Mouse (Mus musculus): ENCODE data around the gene Ube2cbp. TPM values are rescaled to one million over a fixed set of nuclear protein-coding genes. Genes with fewer than 3 reads are reported as not detected.

The Ube2cbp gene
- total RNA-seq, 2 experiments from 2014 or later: 2.9 to 4.1 TPM

DNA sequence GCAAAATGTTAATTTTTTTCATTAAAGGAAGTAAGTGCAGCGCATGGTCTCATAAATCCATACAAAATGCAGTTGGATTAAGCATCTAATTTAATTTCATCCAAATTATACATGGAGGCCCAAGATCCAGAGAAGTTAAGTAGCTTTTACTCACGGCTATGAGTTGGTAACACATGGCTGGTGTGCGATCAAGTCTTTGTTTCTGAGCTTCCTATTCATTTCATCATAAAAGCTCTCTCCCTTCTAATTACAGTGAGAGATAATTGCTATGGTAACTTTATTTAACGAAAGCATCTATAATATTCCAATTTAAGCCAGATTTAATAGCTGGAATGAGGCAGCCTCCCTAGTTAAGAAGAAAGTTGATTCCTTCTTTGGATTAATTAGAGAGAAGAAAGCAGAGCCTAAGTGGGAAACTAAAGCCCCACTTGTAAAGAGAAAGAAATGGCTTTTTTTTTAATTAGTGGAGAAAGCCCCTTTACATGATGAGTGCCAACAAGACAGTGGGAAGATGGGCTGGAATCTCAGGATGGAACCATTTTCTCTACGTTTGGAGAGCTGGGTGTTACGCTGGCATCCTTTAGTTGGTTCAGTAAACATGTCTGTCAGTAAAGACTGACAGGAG lies 145.1 kb downstream of the Ube2cbp start:
- no peak for DNase-seq

DNA sequence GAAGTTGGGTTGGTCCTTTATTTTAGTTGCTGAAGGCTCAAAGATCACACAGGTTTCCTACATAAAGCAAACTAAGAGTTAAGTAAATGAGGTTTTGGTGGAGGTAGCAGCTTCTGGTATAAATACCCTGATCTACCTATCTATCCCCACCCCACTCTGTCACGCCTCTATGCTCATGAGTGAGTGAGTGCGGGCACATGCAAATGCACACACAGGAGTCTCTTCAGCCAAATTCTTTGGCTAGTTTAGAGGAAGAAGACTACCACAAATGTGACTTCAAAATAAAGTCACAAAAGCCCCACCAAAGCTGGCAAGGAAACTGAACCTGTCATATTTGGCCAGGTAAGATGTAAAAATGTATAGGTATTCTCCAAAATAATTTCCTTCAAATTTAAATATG lies 149.1 kb downstream of the Ube2cbp start:
- DNase-seq: no peak

DNA sequence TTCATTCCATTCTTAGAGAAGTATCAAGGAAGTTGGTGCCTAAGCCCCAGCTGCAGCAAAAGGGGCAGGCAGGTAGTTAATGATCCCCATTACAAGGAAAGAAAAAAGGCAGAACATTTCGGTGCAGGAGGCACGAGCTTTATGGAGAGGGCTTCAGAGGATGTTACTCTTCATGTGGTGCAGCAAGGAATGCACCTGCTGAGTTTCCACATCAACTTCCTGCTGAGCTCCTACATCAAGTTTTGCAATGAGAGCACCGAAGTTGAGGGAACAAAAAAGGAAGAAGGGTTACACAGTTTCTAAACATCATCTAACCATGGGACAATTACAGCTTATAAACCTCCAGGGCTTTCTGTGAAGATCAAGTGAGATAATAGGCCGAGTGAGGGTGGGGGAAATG lies 156.1 kb downstream of the Ube2cbp start:
- DNase-seq: no peak

DNA sequence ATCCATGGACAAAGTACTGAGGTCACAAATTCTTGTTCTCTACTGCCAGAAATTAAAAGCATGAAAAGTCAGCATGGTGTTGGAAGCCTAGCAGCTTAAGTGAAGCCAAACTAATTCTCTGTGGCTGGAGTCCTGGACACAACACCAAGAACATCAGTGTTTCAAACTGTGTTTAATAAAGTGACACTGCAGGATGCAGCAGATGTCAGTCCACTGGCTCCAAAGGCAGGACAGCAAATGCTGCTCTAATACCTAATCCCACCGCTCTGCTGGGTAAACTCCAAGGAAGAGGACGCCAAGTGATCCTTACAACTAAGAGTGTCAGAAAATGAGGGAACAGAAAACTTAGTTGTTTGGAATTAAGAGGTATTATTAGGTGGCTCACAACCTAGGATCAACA lies 158.2 kb downstream of the Ube2cbp start:
- DNase-seq: no peak

DNA sequence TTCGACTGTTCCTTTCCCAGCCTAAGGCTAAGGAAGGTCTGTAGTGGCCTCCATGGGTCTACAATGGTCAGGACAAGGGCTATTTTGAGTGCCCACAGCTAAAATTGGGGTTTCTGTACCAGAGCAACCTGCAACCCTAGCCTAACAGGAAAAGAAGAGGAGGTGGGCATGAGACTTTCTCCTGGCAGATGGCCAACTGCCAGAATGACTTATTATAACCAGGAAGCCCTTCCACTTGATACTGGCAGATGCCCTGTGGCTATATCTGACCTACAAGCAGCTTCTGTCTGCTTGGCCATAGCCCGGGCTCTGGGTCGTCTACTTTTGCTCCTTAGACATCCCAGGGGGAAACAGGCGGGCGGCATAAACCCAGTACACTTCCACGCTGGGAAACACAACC lies 163.3 kb downstream of the Ube2cbp start:
- DNase-seq: no peak

DNA sequence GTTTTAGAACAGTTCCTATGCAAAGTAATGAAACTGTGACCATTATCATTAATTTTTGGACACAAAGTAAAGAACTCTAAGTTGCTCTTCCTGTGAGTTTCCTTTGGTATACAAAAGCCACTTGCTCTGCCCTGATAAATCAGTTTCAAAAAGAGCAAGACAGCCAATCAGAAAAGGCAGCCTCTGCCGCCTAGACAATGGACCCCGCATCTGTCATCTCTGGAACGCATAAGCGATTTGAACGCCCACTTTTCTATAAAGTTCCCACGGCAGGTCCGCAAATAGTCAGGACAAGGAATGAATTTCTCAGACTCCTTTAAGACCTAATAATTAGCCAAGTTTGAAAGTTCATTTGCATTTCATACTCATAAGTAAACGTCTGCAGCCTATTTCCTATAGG lies 166.2 kb downstream of the Ube2cbp start:
- no peak for DNase-seq

DNA sequence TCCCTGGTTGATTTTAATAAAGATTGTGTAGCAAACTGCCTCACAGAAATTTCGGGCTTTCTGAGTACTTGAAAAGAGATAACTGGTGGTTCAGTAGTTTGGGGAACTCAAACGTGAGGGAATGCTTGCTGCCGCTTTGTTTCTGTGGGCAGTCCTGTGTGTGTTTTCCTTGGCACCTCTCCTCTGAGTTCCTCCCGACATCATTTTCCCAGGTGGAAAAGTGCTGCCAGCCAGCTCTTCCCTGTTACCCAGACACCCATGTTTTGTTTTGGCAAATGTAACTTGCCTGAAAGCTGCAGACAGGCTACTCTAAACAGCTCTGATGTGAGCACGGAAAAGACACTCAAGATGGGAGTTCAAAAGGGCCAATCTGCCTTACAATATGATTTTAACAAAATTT lies 166.6 kb downstream of the Ube2cbp start:
- DNase-seq: no peak

DNA sequence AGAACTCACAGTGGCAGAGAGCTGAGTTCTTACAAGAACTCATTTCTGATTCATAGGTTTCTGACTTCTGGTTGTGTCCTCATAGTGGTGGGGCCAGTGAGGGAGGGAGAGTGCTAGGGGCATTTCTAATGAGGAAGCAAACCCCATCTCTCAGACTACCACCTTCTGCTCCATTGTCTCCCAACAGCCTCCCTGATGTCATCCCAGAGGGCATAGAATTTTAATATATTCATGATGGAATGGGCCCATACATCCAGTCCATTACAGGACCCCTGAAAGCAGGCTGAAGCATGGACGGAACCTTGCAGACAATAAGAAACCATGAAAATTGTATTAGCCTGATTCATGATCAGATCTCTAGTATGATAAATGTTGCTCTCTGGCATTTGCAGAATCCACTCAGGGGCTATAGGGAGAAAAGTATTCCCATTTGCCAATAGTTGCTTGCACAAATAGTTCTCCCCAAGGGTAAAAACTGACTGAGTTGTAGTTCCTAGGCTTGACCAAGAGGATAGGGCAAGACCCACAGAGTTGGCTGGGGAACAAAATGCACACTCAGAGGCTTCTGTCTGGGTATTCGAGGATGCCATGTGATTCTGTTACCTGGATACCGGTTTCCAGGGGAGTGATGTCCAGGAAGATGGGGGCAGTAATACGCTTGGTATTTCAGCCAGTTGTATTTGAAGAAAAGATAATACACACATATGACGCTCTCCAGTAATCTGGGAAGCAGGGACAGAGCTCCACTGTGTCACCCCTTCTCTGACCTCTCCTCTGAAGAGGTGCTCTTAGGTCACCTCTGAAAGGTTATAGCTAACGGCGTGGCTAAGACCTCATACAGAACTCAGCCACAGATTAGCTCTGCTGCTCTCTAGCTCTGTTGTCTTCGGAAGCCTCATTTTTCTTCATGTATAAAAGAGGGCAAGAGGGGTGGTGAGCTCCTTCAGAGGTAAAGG lies 167.8 kb downstream of the Ube2cbp start:
- no peak for DNase-seq

DNA sequence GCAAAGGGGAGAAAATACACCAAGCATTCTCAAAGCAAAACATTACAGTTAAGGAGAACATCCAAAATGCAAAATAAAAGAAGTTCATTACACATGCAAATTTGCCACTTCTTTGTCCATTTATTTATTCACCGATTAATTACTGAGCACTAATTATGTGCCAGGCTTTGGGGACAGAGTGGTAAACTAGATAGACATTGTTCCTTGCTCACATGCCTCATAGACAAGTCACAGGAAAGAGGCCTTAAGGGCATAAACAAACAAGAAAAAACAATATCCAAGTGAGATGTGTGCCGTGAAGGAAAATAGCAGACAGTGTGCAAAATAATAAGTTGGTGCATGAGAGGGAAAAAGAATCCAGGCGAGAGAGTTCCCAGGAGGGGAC lies 177.2 kb downstream of the Ube2cbp start:
- no peak for DNase-seq

DNA sequence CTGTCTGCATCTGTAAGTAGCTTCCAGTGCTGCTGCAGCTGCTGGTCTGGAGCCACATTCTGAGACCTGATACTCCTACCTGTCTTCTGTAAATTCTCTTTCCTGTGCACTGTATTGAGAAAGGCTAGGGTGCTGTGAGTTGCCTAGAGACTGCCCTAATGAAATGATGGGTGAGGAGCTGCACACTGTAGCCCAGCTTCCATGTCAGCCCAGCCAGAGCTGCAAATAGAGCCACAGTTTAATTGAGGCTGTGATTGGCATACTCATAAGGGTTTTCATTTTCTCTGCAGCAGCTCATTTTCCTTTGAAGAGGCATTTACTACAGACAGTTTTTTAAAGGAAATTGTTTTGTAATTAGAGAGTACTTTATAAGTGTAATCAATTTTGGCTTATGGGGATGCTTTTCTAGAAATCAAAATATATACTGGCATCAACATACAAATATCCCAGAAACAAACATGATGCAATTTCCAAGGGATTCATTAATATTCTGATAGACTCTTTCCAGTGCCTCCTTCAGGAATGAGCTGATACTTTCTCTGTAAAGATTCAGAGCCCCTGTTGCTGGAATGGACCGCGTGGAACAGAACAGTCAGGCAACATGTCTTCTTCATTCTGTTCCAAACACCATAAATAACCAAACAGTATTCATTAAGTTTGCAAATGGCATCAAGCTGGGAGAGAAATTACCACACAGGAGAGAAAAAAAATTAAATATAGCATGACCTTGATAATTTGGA lies 177.8 kb downstream of the Ube2cbp start:
- DNase-seq: no peak

DNA sequence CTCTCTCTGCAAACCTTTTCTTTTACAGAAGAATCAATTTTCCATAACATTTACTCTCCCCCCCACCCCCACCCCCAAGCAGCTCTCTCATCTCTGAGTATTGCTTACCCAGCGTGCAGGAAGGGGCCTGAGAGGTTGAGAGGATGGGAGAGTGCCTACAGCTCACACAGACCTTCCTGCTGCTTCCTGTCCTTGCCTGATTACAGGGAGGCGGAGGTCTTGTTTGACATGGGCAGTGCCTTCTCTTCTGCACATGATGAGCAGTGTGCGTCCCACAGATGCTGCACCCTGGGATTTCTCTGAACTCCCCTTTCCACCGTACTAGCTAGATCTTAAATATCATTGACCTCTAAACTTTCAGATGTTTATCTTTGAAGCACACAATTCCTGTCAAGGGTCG lies 182.2 kb downstream of the Ube2cbp start:
- DNase-seq: no peak

DNA sequence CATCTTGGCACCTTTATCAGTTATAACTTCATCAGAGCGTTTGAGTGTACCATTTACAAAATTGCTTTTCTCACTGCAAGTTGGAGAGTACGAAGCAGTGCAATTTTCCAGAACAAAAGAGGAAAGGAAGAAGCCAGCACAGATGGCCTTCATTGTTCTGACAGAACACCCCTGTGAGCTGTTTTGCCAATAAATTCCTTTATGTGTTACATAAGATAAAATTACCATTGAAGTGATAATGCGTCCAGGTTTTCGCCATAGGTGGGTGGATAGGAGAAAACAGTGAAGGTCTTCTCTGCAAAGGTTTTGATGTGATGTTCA lies 183.6 kb downstream of the Ube2cbp start:
- no peak for DNase-seq

DNA sequence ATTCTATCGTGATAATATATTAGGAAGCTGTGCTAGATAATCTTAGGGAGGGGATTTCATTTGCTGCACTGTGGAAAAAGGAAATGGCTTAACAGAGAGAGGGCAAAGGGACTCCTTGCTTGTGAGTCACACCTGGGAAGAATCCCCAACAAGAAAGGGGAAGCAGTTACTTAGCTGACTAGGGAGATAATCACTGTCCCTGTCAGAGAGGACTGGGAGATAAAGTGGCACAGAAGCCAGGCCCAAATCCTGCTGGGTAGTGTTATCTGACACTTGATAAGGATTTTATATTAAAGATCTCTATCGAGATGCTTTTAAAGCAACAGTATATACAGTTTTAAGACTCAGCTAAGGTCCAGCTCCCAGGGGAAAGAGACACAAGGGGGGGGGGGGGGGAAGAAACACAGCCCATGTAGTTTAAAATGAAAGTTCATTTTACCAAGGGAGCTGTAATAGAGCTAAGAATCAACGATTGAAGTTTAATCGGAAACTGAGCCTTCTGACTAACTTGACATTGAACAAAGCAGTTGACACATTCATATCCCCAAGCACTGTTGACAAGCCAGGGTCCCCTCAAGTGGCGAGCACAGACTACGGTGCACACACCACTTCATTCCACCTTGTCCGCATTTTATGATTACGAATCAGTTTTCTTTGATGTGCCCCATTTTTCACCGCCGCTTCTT lies 184.1 kb downstream of the Ube2cbp start:
- no peak for DNase-seq

DNA sequence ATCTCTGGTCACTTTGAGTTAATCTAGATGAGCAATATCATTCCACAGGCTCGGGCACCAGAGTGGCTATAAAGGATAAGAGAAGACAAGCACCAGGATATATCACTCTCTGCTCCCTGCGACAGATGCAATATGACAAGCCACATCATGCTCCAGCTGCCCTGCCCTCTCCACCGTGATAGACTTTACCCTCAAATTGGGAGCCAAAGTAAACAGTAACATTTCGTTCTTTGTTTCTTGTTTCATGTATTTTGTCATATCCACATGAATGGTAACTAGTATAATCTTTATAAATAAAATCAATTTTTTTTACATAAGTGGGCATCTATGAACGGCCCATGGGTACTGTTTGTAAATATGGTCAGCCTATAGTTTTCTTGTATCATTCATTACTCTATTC lies 195.2 kb downstream of the Ube2cbp start:
- DNase-seq: no peak

DNA sequence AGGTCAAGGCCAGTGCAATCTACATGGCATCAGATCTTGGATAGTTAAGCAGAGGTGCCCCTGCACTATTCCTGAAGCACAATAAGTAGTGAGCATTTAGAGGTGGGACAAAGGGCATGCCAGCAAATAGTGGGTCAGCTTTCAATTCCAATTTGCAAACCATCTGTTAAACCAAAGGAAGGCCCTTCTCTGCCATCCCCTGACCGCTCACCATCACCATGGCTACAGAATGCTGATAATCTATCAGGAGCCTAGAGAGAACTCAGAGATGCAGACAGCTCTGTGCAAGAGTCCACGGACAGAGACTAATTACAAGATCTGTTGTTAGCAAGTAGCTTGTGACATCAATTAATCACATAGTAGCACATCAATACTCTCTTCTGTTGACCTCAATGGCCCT lies 198.1 kb downstream of the Ube2cbp start:
- DNase-seq: no peak

Other genes with a start within 250 kb of the Ube2cbp start
- 1 to 10 TPM; 9.0 to 9.7 TPM for gene Dop1a, start 2.2 kb upstream of the Ube2cbp start, total RNA-seq (2021)
- gene Pgm3, start 106.9 kb upstream of the Ube2cbp start, total RNA-seq (2021): 1 to 10 TPM; 4.2 to 5.0 TPM
- gene Rwdd2a, start 107.0 kb upstream of the Ube2cbp start, total RNA-seq (2021): under 1 TPM; 0.26 to 0.27 TPM
- gene Me1, start 231.0 kb upstream of the Ube2cbp start, total RNA-seq (2021): 100 to 1,000 TPM; 122 to 129 TPM